In the genomic region with DNA sequence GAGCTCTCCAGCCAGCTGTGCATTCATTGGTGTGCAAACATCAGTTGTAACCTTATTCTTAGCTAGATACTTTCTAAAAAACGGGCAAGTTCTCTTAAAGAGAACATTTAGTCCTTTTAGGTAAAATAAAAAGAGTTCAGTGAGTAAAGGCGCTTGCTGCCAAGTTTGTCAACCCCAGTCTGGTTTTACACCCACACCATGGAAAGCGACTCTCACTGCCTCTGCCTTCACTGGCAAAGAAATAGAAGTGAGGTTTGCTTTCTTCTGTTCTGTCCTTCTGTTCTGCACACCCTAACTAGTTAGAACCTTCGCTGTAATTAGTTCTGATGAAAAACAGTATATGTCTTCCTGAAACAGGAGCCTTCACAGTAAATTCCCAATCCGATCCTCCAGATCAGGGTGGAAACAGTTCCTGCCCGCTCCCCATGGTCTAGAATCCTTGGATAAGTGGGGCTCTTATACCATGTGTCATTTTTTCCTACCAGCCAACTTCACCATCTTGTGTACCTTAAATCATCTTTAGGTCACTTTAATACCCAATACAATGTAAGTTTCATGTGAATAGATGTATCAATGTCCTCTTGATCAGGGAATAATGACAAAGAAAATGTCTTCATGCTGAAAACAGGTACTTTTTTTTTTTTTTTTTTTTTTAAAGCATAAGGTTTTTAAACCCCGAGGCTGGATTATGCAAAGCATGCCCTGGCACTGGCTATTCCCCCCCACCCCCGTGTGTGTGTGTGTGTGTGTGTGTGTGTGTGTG, we compare ENCODE assay signal across 10 mouse cellular contexts. TPM values are rescaled to one million over a fixed set of nuclear protein-coding genes. Genes with fewer than 3 reads are reported as not detected.
DNase-seq lines count a peak whose midpoint lies in the region; ATAC-seq and TF ChIP-seq lines count a peak whose summit lies in the region.
"Had no signal": no experiment of that assay in that cellular context is flagged by ENCODE, and none has a peak within 500 bp of the region (broad histone marks: within the 10 kb centered on the region; RNA-seq: fewer than 3 reads in every experiment).

No protein-coding gene starts in this region.

- H3K9me3 ChIP-seq in kidney, embryonic 15.5 days (replicated peaks), result no peaks in the 10 kb centered on the region
- H3K9me3 ChIP-seq in limb, embryonic 13.5 days, result no peaks in the 10 kb centered on the region
- H3K9me3 ChIP-seq: neural tube, embryonic 12.5 days had no signal

- H3K36me3 ChIP-seq in kidney, embryonic 15.5 days, result peaks cover 21% of the 10 kb centered on the region
- no peaks in the 10 kb centered on the region; the same call in 1 of the 2 replicates for H3K36me3 ChIP-seq in kidney, adult 2 months (ENCODE audit: control insufficient read depth, insufficient read depth, low read length)
- peaks cover 9% of the 10 kb centered on the region for H3K36me3 ChIP-seq in spleen, adult 2 months (ENCODE audit: control insufficient read depth, insufficient read depth, low read length)
- peaks cover 19% of the 10 kb centered on the region for H3K36me3 ChIP-seq in limb, embryonic 13.5 days

- peaks cover 58% of the 10 kb centered on the region for H3K4me1 ChIP-seq in kidney, embryonic 15.5 days
- H3K4me1 ChIP-seq in kidney, adult 2 months (ENCODE audit: control insufficient read depth, insufficient read depth, low read length), result peaks cover 42% of the 10 kb centered on the region
- peaks cover 30% of the 10 kb centered on the region; the same call in 1 of the 2 replicates for H3K4me1 ChIP-seq in spleen, adult 2 months (ENCODE audit: control insufficient read depth, insufficient read depth, insufficient read length)
- H3K4me1 ChIP-seq in limb, embryonic 13.5 days, result peaks cover 31% of the 10 kb centered on the region

- H3K9ac ChIP-seq in kidney, embryonic 15.5 days, result no peak overlapping the region
- H3K9ac ChIP-seq in limb, embryonic 13.5 days, result no peak overlapping the region
- H3K9ac ChIP-seq: neural tube, embryonic 12.5 days had no signal

- H3K27ac ChIP-seq in kidney, embryonic 15.5 days, result peak overlapping the region; percentile 94; the same call in 1 of the 2 replicates
- H3K27ac ChIP-seq in kidney, adult 2 months (ENCODE audit: insufficient read depth, low read depth, low read length), result no peak overlapping the region
- peak overlapping the region; percentile 37; the same call in 1 of the 2 replicates for H3K27ac ChIP-seq in spleen, adult 2 months (ENCODE audit: insufficient read depth, low read length)
- peak overlapping the region; percentile 28; the same call in 1 of the 2 replicates for H3K27ac ChIP-seq in limb, embryonic 13.5 days
- H3K27ac ChIP-seq: neural tube, embryonic 12.5 days had no signal

- DNase-seq in kidney, adult 2 months, result no peak
- no peak for DNase-seq in spleen, adult 2 months (ENCODE audit: low read depth in 1 of 2, low spot score in 2 of 2)
- no peak for DNase-seq in spleen, postnatal 14 days (ENCODE audit: low spot score in 2 of 2)
- no peak for DNase-seq in cerebellum, adult 11 months
- DNase-seq in retina, postnatal 1 day, result no peak

- H3K4me2 ChIP-seq in kidney, embryonic 15.5 days, result peak overlapping the region; percentile 50
- H3K4me2 ChIP-seq in limb, embryonic 13.5 days (replicated peaks), result peak overlapping the region; percentile 47; the same call in 1 of the 2 replicates

- no peak for TF ChIP-seq POLR2A in kidney, adult 2 months (IDR thresholded peaks at IDR 0.05; ENCODE audit: low read depth, low read length)
- TF ChIP-seq POLR2A in spleen, adult 2 months (IDR thresholded peaks at IDR 0.05; ENCODE audit: low read depth, low read length), result no peak

- H3K4me3 ChIP-seq in kidney, embryonic 15.5 days (replicated peaks), result no peak overlapping the region
- H3K4me3 ChIP-seq in kidney, adult 2 months (ENCODE audit: insufficient read depth, low read depth, low read length), result no peak overlapping the region
- H3K4me3 ChIP-seq in spleen, adult 2 months (ENCODE audit: extremely low read depth, insufficient read depth, insufficient read length), result no peak overlapping the region
- H3K4me3 ChIP-seq in limb, embryonic 13.5 days, result no peak overlapping the region

- no peaks in the 10 kb centered on the region for H3K27me3 ChIP-seq in kidney, embryonic 15.5 days
- H3K27me3 ChIP-seq in kidney, adult 2 months (replicated peaks; ENCODE audit: control insufficient read depth, insufficient read depth, low read length), result no peaks in the 10 kb centered on the region
- H3K27me3 ChIP-seq in spleen, adult 2 months (ENCODE audit: control insufficient read depth, insufficient read depth, low read length), result no peaks in the 10 kb centered on the region
- H3K27me3 ChIP-seq in limb, embryonic 13.5 days, result no peaks in the 10 kb centered on the region
- H3K27me3 ChIP-seq: neural tube, embryonic 12.5 days had no signal

- no peak for ATAC-seq in kidney, embryonic 15.5 days (replicated peaks; ENCODE audit: low FRiP score)
- no peak for ATAC-seq in limb, embryonic 13.5 days (ENCODE audit: low FRiP score, low read depth)
- ATAC-seq in megakaryocyte-erythroid progenitor cell, adult 5-6 weeks (replicated peaks; ENCODE audit: low FRiP score, low TSS enrichment, poor library complexity, severe bottlenecking), result no peak

- WGBS in kidney, embryonic 15.5 days, result 72% methylated on average over 8 of the region's 8 CpGs
- WGBS in kidney, adult 2 months, result 66% methylated on average over 8 of the region's 8 CpGs
- 66% methylated on average over 8 of the region's 8 CpGs for WGBS in spleen, adult 2 months
- 62% methylated on average over 8 of the region's 8 CpGs for WGBS in limb, embryonic 13.5 days

- TF ChIP-seq CTCF in kidney, adult 2 months (conservative IDR thresholded peaks at IDR 0.05; ENCODE audit: insufficient read depth, insufficient read length, low read depth, low read length), result no peak
- no peak for TF ChIP-seq CTCF in spleen, adult 2 months (IDR thresholded peaks at IDR 0.05; ENCODE audit: extremely low read depth, insufficient read depth, insufficient read length, insufficient replicate concordance)

RNA-seq across cellular contexts. Expression of a gene that starts 1.1 kb away (rescaled TPM):
- polyA plus RNA-seq in kidney, embryonic 15.5 days (2015; fragmentation: Nextera tagmentation; extraction: Ambion mirVana), result 45.7 and 58.1 TPM in 2 replicates
- polyA plus RNA-seq in kidney, adult 2 months (2012; rRNA removed), result 195 and 211 TPM in 2 replicates
- 152 and 245 TPM in 2 replicates for polyA plus RNA-seq in spleen, adult 2 months (2012; rRNA removed)
- 28.2 and 30.2 TPM in 2 replicates for polyA plus RNA-seq in limb, embryonic 13.5 days (2015; fragmentation: Nextera tagmentation; extraction: Ambion mirVana)
- total RNA-seq in megakaryocyte-erythroid progenitor cell, adult 5-6 weeks (2014; fragmentation: Nextera tagmentation), result 68.8 and 89.9 TPM in 2 replicates
- total RNA-seq in megakaryocyte-erythroid progenitor cell, adult 5-6 weeks (2017), result 65.8 and 93.3 TPM in 2 replicates

RNA-seq across cellular contexts. Expression of a gene that starts 19.9 kb away (rescaled TPM):
- 12.4 and 12.5 TPM in 2 replicates for polyA plus RNA-seq in kidney, embryonic 15.5 days (2015; fragmentation: Nextera tagmentation; extraction: Ambion mirVana)
- polyA plus RNA-seq in kidney, adult 2 months (2012; rRNA removed), result 2.5 and 2.9 TPM in 2 replicates
- polyA plus RNA-seq in spleen, adult 2 months (2012; rRNA removed), result 10.7 and 16.2 TPM in 2 replicates
- 18.6 and 18.7 TPM in 2 replicates for polyA plus RNA-seq in limb, embryonic 13.5 days (2015; fragmentation: Nextera tagmentation; extraction: Ambion mirVana)
- 8.1 and 12.1 TPM in 2 replicates for total RNA-seq in megakaryocyte-erythroid progenitor cell, adult 5-6 weeks (2014; fragmentation: Nextera tagmentation)
- 2.7 and 11.3 TPM in 2 replicates for total RNA-seq in megakaryocyte-erythroid progenitor cell, adult 5-6 weeks (2017)

RNA-seq across cellular contexts. Expression of a gene that starts 33.3 kb away (rescaled TPM):
- 0.14 and 0.30 TPM in 2 replicates for polyA plus RNA-seq in kidney, embryonic 15.5 days (2015; fragmentation: Nextera tagmentation; extraction: Ambion mirVana)
- polyA plus RNA-seq in kidney, adult 2 months (2012; rRNA removed), result 0.08 and 0.24 TPM in 2 replicates
- polyA plus RNA-seq in spleen, adult 2 months (2012; rRNA removed), result 0.07 and 0.14 TPM in 2 replicates
- polyA plus RNA-seq in limb, embryonic 13.5 days (2015; fragmentation: Nextera tagmentation; extraction: Ambion mirVana), result 0.17 and 0.24 TPM in 2 replicates
- total RNA-seq in megakaryocyte-erythroid progenitor cell, adult 5-6 weeks (2014; fragmentation: Nextera tagmentation), result not detected in 2 replicates
- total RNA-seq in megakaryocyte-erythroid progenitor cell, adult 5-6 weeks (2017), result not detected in 2 replicates
- total RNA-seq: common myeloid progenitor, adult 5-6 weeks had no signal
- polyA plus RNA-seq: neural tube, embryonic 12.5 days had no signal
